8 mouse cellular contexts compared by ENCODE assay signal in genomic region chr6:97204252-97204869, GRCm38 (mm10). TPM values are rescaled to one million over a fixed set of nuclear protein-coding genes. Genes with fewer than 3 reads are reported as not detected.
DNase-seq lines count a peak whose midpoint lies in the region; ATAC-seq and TF ChIP-seq lines count a peak whose summit lies in the region.

No protein-coding gene starts in this region.

- H3K4me1 ChIP-seq in embryonic facial prominence, embryonic 11.5 days (ENCODE audit: control insufficient read depth, insufficient read depth, low read length), result no peaks in the 10 kb centered on the region
- peaks cover 18% of the 10 kb centered on the region for H3K4me1 ChIP-seq in limb, embryonic 10.5 days
- peaks cover 2% of the 10 kb centered on the region; the same call in 1 of the 2 replicates for H3K4me1 ChIP-seq in small intestine, adult 2 months (ENCODE audit: control insufficient read depth, insufficient read depth, insufficient read length, low read length)

- H3K36me3 ChIP-seq in embryonic facial prominence, embryonic 11.5 days (replicated peaks; ENCODE audit: control insufficient read depth, insufficient read depth, low read depth, low read length), result no peaks in the 10 kb centered on the region
- H3K36me3 ChIP-seq in limb, embryonic 10.5 days, result peaks cover 22% of the 10 kb centered on the region
- H3K36me3 ChIP-seq in small intestine, adult 2 months (ENCODE audit: control insufficient read depth, insufficient read depth, low read length), result peaks cover 6% of the 10 kb centered on the region

- H3K9me3 ChIP-seq in embryonic facial prominence, embryonic 11.5 days (replicated peaks; ENCODE audit: control insufficient read depth, low read length), result no peaks in the 10 kb centered on the region
- no peaks in the 10 kb centered on the region for H3K9me3 ChIP-seq in limb, embryonic 10.5 days (replicated peaks)

- no peak for ATAC-seq in embryonic facial prominence, embryonic 11.5 days (replicated peaks; ENCODE audit: insufficient number of reproducible peaks, low FRiP score, low TSS enrichment, low read depth)

- H3K4me3 ChIP-seq in left cerebral cortex, adult 2 months, result peak overlapping the region; percentile 91
- peak overlapping the region; percentile 94 for H3K4me3 ChIP-seq in embryonic facial prominence, embryonic 11.5 days (ENCODE audit: low read depth, low read length)
- H3K4me3 ChIP-seq in limb, embryonic 10.5 days, result peak overlapping the region; percentile 91
- H3K4me3 ChIP-seq in small intestine, adult 2 months (ENCODE audit: low read depth, low read length), result peak overlapping the region; percentile 3; the same call in 1 of the 2 replicates

- H3K27me3 ChIP-seq in embryonic facial prominence, embryonic 11.5 days (ENCODE audit: control insufficient read depth, insufficient read depth, low read length), result no peaks in the 10 kb centered on the region
- H3K27me3 ChIP-seq in limb, embryonic 10.5 days (ENCODE audit: low read depth, poor library complexity, severe bottlenecking), result no peaks in the 10 kb centered on the region
- H3K27me3 ChIP-seq in small intestine, adult 2 months (ENCODE audit: control insufficient read depth, insufficient read depth, low read length), result no peaks in the 10 kb centered on the region

- H3K4me2 ChIP-seq in embryonic facial prominence, embryonic 11.5 days (ENCODE audit: low read depth, low read length), result peak overlapping the region; percentile 47

- H3K27ac ChIP-seq in left cerebral cortex, adult 2 months, result no peak overlapping the region
- H3K27ac ChIP-seq in embryonic facial prominence, embryonic 11.5 days (replicated peaks; ENCODE audit: low read depth, low read length), result no peak overlapping the region
- peak overlapping the region; percentile 97 for H3K27ac ChIP-seq in limb, embryonic 10.5 days
- H3K27ac ChIP-seq in small intestine, adult 2 months (ENCODE audit: insufficient read depth, low read depth, low read length), result peak overlapping the region; percentile 70

- intact Hi-C loops in left cerebral cortex, adult 2 months (cut with DNase I), result no loop called here
- intact Hi-C loops in left cerebral cortex, postnatal 25 days (cut with DNase I), result loop anchor here (2.0 kb wide), 1 partner anchor 26 kb away; the partner anchor contains the start of gene Tmf1

- no peak for DNase-seq in left cerebral cortex, adult 2 months (ENCODE audit: extremely low spot score in 1 of 2, low spot score in 2 of 2)
- DNase-seq in left cerebral cortex, postnatal 25 days (ENCODE audit: low spot score in 2 of 2), result no peak
- DNase-seq in embryonic facial prominence, embryonic 11.5 days (ENCODE audit: low spot score), result no peak
- DNase-seq in limb, embryonic 10.5 days (ENCODE audit: low spot score), result no peak
- no peak for DNase-seq in cerebellum, adult 11 months
- no peak for DNase-seq in layer of hippocampus, postnatal 25 days (ENCODE audit: extremely low spot score in 1 of 2, low spot score in 1 of 2)
- no peak for DNase-seq in kidney, postnatal 14 days

- TF ChIP-seq CTCF in left cerebral cortex, adult 2 months (IDR thresholded peaks at IDR 0.05), result no peak
- no peak for TF ChIP-seq CTCF in small intestine, adult 2 months (IDR thresholded peaks at IDR 0.05; ENCODE audit: extremely low read depth, insufficient read length, insufficient replicate concordance, low read depth, low read length)

- peak overlapping the region; percentile 97 for H3K9ac ChIP-seq in embryonic facial prominence, embryonic 11.5 days (replicated peaks; ENCODE audit: low read length)

- TF ChIP-seq POLR2A in small intestine, adult 2 months (IDR thresholded peaks at IDR 0.05; ENCODE audit: low read depth, low read length), result no peak

- 18% methylated on average over 9 of the region's 9 CpGs for WGBS in embryonic facial prominence, embryonic 11.5 days
- 20% methylated on average over 9 of the region's 9 CpGs for WGBS in limb, embryonic 10.5 days
- WGBS in small intestine, adult 2 months, result 6% methylated on average over 9 of the region's 9 CpGs

RNA-seq across cellular contexts. Expression of gene Uba3, which starts 1.1 kb away (rescaled TPM):
- total RNA-seq in left cerebral cortex, adult 2 months (2021), result 10 to 100 TPM; 77.3 to 79.0 TPM
- total RNA-seq in left cerebral cortex, postnatal 25 days (2021), result 10 to 100 TPM; 68.6 to 75.2 TPM
- 102 and 112 TPM in 2 replicates for polyA plus RNA-seq in embryonic facial prominence, embryonic 11.5 days (2014; fragmentation: Nextera tagmentation; extraction: Ambion mirVana)
- polyA plus RNA-seq in limb, embryonic 10.5 days (2016; fragmentation: Nextera tagmentation; extraction: Ambion mirVana), result 85.0 and 96.2 TPM in 2 replicates
- polyA plus RNA-seq in small intestine, adult 2 months (2012; rRNA removed), result 2.4 and 4.1 TPM in 2 replicates
- total RNA-seq in layer of hippocampus, postnatal 25 days (2021), result 10 to 100 TPM; 70.4 to 71.5 TPM

RNA-seq across cellular contexts. Expression of gene Arl6ip5, which starts 6.1 kb away (rescaled TPM):
- total RNA-seq in left cerebral cortex, adult 2 months (2021), result 100 to 1,000 TPM; 195 to 205 TPM
- 100 to 1,000 TPM; 199 to 212 TPM for total RNA-seq in left cerebral cortex, postnatal 25 days (2021)
- polyA plus RNA-seq in embryonic facial prominence, embryonic 11.5 days (2014; fragmentation: Nextera tagmentation; extraction: Ambion mirVana), result 33.4 and 36.1 TPM in 2 replicates
- polyA plus RNA-seq in limb, embryonic 10.5 days (2016; fragmentation: Nextera tagmentation; extraction: Ambion mirVana), result 24.0 and 27.5 TPM in 2 replicates
- 14.3 and 22.8 TPM in 2 replicates for polyA plus RNA-seq in small intestine, adult 2 months (2012; rRNA removed)
- 100 to 1,000 TPM; 180 to 192 TPM for total RNA-seq in layer of hippocampus, postnatal 25 days (2021)

RNA-seq across cellular contexts. Expression of gene Tmf1, which starts 25.4 kb away (rescaled TPM):
- 10 to 100 TPM; 51.9 to 52.9 TPM for total RNA-seq in left cerebral cortex, adult 2 months (2021)
- 10 to 100 TPM; 50.0 to 54.9 TPM for total RNA-seq in left cerebral cortex, postnatal 25 days (2021)
- 30.3 and 34.2 TPM in 2 replicates for polyA plus RNA-seq in embryonic facial prominence, embryonic 11.5 days (2014; fragmentation: Nextera tagmentation; extraction: Ambion mirVana)
- polyA plus RNA-seq in limb, embryonic 10.5 days (2016; fragmentation: Nextera tagmentation; extraction: Ambion mirVana), result 20.9 and 27.8 TPM in 2 replicates
- polyA plus RNA-seq in small intestine, adult 2 months (2012; rRNA removed), result 1.2 and 2.3 TPM in 2 replicates
- total RNA-seq in layer of hippocampus, postnatal 25 days (2021), result 10 to 100 TPM; 52.0 to 53.2 TPM

RNA-seq across cellular contexts. Expression of gene Lmod3, which starts 48.2 kb away (rescaled TPM):
- not detected for total RNA-seq in left cerebral cortex, adult 2 months (2021)
- not detected for total RNA-seq in left cerebral cortex, postnatal 25 days (2021)
- 0.49 and 0.58 TPM in 2 replicates for polyA plus RNA-seq in embryonic facial prominence, embryonic 11.5 days (2014; fragmentation: Nextera tagmentation; extraction: Ambion mirVana)
- polyA plus RNA-seq in limb, embryonic 10.5 days (2016; fragmentation: Nextera tagmentation; extraction: Ambion mirVana), result 0.13 TPM in 1 of 2 replicates, not detected in the other
- not detected in 2 replicates for polyA plus RNA-seq in small intestine, adult 2 months (2012; rRNA removed)
- total RNA-seq in layer of hippocampus, postnatal 25 days (2021), result not detected

RNA-seq across cellular contexts. Expression of gene Eogt, which starts 55.4 kb away (rescaled TPM):
- 10 to 100 TPM; 30.2 to 31.2 TPM for total RNA-seq in left cerebral cortex, adult 2 months (2021)
- 10 to 100 TPM; 25.8 to 34.5 TPM for total RNA-seq in left cerebral cortex, postnatal 25 days (2021)
- 5.5 and 6.9 TPM in 2 replicates for polyA plus RNA-seq in embryonic facial prominence, embryonic 11.5 days (2014; fragmentation: Nextera tagmentation; extraction: Ambion mirVana)
- 20.8 and 22.0 TPM in 2 replicates for polyA plus RNA-seq in limb, embryonic 10.5 days (2016; fragmentation: Nextera tagmentation; extraction: Ambion mirVana)
- 2.3 and 4.8 TPM in 2 replicates for polyA plus RNA-seq in small intestine, adult 2 months (2012; rRNA removed)
- total RNA-seq in layer of hippocampus, postnatal 25 days (2021), result 10 to 100 TPM; 23.5 to 27.1 TPM

Comparison
In these comparisons a context has a peak if more than half of its experiments do, and no peak if none do; other contexts are left out.
1. H3K27ac ChIP-seq: peak in limb, embryonic 10.5 days (single experiment) and small intestine, adult 2 months (single experiment); none in left cerebral cortex, adult 2 months (single experiment) and embryonic facial prominence, embryonic 11.5 days (single experiment).
2. H3K4me3 ChIP-seq: peak in every context shown above with its lines; median percentile 94 in embryonic facial prominence, embryonic 11.5 days; 91 in left cerebral cortex, adult 2 months; 91 in limb, embryonic 10.5 days; 3 in small intestine, adult 2 months.